Mouse (Mus musculus) C2C12 (cell line): ENCODE measurements around the gene Gse1. TPM values are rescaled to one million over a fixed set of nuclear protein-coding genes. Genes with fewer than 3 reads are reported as not detected.

Source experiments
- H3K27me3 ChIP-seq: one replicate; pipeline ENCODE4 v1.6.1; 2011; ENCODE audit not compliant: control insufficient read depth, insufficient read depth, insufficient read length
- H3K36me3 ChIP-seq: one replicate; pipeline ENCODE4 v1.6.1; 2011; ENCODE audit not compliant: control insufficient read depth, insufficient read depth
- H3K4me3 ChIP-seq: one replicate; pipeline ENCODE4 v1.5.1; 2011; ENCODE audit warnings: mild to moderate bottlenecking, control low read depth; ENCODE audit not compliant: poor library complexity, insufficient read depth, severe bottlenecking
- H3K79me2 ChIP-seq: one replicate; pipeline ENCODE4 v1.6.1; 2011; ENCODE audit not compliant: control insufficient read depth, insufficient read depth
- H3K79me3 ChIP-seq: one replicate; pipeline ENCODE4 v1.6.1; 2011; ENCODE audit warnings: low read depth, control low read depth
- H3ac ChIP-seq: one replicate; pipeline ENCODE3; 2011; ENCODE audit warnings: low read depth; ENCODE audit not compliant: control insufficient read depth, insufficient read length
- CEBPB ChIP-seq: IDR thresholded peaks from one replicate; pipeline ENCODE4 v1.6.1; 2011; ENCODE audit warnings: low read depth, mild to moderate bottlenecking, control low read depth, moderate library complexity
- CTCF ChIP-seq: IDR thresholded peaks from one replicate; pipeline ENCODE4 v1.5.1; 2011; ENCODE audit not compliant: control insufficient read depth, insufficient read depth, insufficient read length
- FOSL1 ChIP-seq: IDR thresholded peaks from one replicate; pipeline ENCODE4 v1.8.0; 2011; ENCODE audit warnings: mild to moderate bottlenecking, low read length; ENCODE audit not compliant: poor library complexity, insufficient read depth, severe bottlenecking
- MAX ChIP-seq: IDR thresholded peaks from one replicate; pipeline ENCODE4 v1.6.1; 2011; ENCODE audit warnings: mild to moderate bottlenecking, control low read depth
- MYOD1 ChIP-seq: IDR thresholded peaks from one replicate; pipeline ENCODE4 v1.6.1; 2011; ENCODE audit warnings: low read depth; ENCODE audit not compliant: control insufficient read depth, insufficient read length
- MYOG ChIP-seq: IDR thresholded peaks from one replicate; pipeline ENCODE4 v1.6.1; 2011; ENCODE audit not compliant: control insufficient read depth, insufficient read length; ENCODE audit errors: extremely low read depth
- USF1 ChIP-seq: IDR thresholded peaks from one replicate; pipeline ENCODE4 v1.6.1; 2011; ENCODE audit warnings: low read depth, mild to moderate bottlenecking, control low read depth, moderate library complexity
- polyA plus RNA-seq: library from polyadenylated mRNA; unstranded; fragments of >200 nt; fragmentation: generic; extraction: Trizol; gene quantifications from one replicate; pipeline ENCODE4 v1.2.1, GENCODE M21; 2012; ENCODE audit warnings: missing spikeins

Gene Gse1
- polyA plus RNA-seq, 1 experiment, result 15.6 TPM

- Histone ChIP-seq H3K79me3 (no peaks in the 10 kb centered on the region), H3K27me3 (no peaks in the 10 kb centered on the region), H3ac (no peak overlapping the region), H3K4me3 (no peak overlapping the region), H3K79me2 (no peaks in the 10 kb centered on the region), H3K36me3 (peaks cover 75% of the 10 kb centered on the region)
- TF ChIP-seq MYOG (no peak), FOSL1 (no peak), USF1 (no peak), CEBPB (no peak), MAX (no peak), MYOD1 (no peak), CTCF (no peak)
These were observed 344.3 kb downstream of the Gse1 start for GRCm38 (mm10) chr8:120572534-120572933.

- H3ac ChIP-seq, result no peak overlapping the region
- H3K79me2 ChIP-seq, result no peaks in the 10 kb centered on the region
- TF ChIP-seq MYOG (no peak), CEBPB (no peak), CTCF (no peak), FOSL1 (no peak), USF1 (no peak), MYOD1 (no peak), MAX (no peak)
- no peak overlapping the region for H3K4me3 ChIP-seq
- H3K27me3 ChIP-seq, result no peaks in the 10 kb centered on the region
- H3K79me3 ChIP-seq, result no peaks in the 10 kb centered on the region
- H3K36me3 ChIP-seq, result peaks cover 79% of the 10 kb centered on the region
These were observed 345.6 kb downstream of the Gse1 start for GRCm38 (mm10) chr8:120573866-120574265.

DNA sequence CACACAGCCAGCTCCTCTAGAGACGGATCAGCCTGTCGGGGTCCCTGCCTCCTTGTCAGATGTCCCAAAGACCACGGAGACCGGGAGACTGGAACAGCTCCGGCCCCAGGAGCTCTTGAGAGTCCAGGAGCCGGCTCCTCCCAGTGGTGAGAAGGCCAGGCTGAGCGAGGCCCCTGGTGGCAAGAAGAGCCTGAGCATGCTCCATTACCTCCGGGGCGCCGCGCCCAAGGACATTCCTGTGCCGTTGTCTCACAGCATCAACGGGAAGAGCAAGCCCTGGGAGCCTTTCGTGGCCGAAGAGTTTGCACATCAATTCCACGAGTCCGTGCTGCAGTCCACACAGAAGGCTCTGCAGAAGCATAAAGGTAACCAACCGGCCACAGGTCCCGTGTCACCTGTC is 346.7 kb downstream of the Gse1 start:
- TF ChIP-seq MYOG (no peak), FOSL1 (no peak), USF1 (no peak), MAX (no peak), CTCF (no peak), CEBPB (no peak), MYOD1 (no peak)
- Histone ChIP-seq H3K36me3 (peaks cover 79% of the 10 kb centered on the region), H3K79me2 (no peaks in the 10 kb centered on the region)

GRCm38 (mm10) chr8:120575801-120576200 is 347.5 kb downstream of the Gse1 start:
- Histone ChIP-seq H3K79me3 (no peaks in the 10 kb centered on the region), H3K36me3 (peaks cover 81% of the 10 kb centered on the region), H3K79me2 (no peaks in the 10 kb centered on the region), H3K4me3 (no peak overlapping the region), H3K27me3 (no peaks in the 10 kb centered on the region), H3ac (no peak overlapping the region)
- TF ChIP-seq MAX (no peak), FOSL1 (no peak)

More for the DNA sequence above, 346.7 kb downstream of the Gse1 start:
- Histone ChIP-seq H3K4me3 (no peak overlapping the region), H3K27me3 (no peaks in the 10 kb centered on the region), H3K79me3 (no peaks in the 10 kb centered on the region), H3ac (no peak overlapping the region)

DNA sequence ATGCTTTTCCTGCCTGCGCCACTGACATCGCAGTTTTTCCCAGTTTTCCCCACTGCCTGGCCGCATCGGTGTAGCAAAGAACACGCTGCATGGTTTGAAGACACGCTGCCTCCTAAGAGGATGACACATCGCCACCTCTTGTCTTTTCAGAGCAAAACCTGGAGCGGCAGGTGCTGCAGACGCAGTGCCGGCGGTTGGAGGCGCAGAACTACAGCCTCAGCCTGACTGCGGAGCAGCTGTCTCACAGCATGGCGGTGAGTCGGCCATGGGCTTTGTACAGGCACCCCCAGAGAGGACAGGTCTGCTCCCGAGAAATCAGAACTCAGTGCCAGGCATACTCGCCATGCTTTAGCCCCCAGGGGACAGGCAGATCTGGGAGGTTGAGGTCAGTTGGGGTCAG is 349.6 kb downstream of the Gse1 start:
- Histone ChIP-seq H3K79me3 (no peaks in the 10 kb centered on the region), H3K4me3 (no peak overlapping the region), H3K36me3 (peaks cover 80% of the 10 kb centered on the region), H3K27me3 (no peaks in the 10 kb centered on the region), H3ac (no peak overlapping the region), H3K79me2 (no peaks in the 10 kb centered on the region)
- TF ChIP-seq USF1, result no peak
- TF ChIP-seq MYOD1, result no peak
- no peak for TF ChIP-seq MYOG
- no peak for TF ChIP-seq CEBPB
- no peak for TF ChIP-seq MAX
- no peak for TF ChIP-seq CTCF

DNA sequence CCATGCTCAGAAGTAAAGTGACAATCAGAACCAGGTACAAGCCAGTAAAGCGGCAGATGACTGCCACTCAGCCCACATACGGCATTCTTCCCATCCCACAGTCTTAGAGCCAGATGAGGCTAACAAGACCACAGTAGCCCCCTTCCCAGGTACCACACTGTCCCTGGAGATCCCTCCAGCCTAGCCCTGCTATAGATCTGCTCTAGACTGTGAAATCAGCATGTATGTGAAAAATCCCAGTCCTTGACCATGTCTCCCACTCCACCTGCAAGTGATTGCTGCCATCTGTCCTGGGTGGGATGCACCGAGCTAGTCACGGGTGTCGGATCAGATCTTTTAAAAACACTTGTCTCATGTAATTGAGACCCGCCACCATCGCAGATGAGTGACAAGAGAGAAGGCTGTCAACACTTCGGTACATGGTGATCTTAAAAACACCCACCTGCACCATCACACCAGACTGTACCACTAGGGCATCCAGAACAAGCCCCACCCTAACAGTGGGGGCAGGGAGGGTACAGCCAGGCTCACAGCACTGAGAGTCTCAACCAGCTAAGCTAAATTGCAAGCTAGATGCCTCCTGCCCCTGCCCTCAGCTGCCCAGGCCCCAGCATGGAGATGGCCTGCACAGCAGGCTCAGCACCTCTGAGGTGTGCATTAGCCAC is 352.2 kb downstream of the Gse1 start:
- H3ac ChIP-seq, result no peak overlapping the region
- no peak overlapping the region for H3K4me3 ChIP-seq
- TF ChIP-seq CEBPB (no peak), FOSL1 (no peak), MAX (no peak), USF1 (no peak), MYOD1 (no peak), CTCF (no peak), MYOG (no peak)
- no peaks in the 10 kb centered on the region for H3K79me2 ChIP-seq
- peaks cover 79% of the 10 kb centered on the region for H3K36me3 ChIP-seq
- peaks cover 2% of the 10 kb centered on the region for H3K79me3 ChIP-seq
- H3K27me3 ChIP-seq, result no peaks in the 10 kb centered on the region
